Mouse (Mus musculus): ENCODE results near the gene Ifi35.

DNA sequence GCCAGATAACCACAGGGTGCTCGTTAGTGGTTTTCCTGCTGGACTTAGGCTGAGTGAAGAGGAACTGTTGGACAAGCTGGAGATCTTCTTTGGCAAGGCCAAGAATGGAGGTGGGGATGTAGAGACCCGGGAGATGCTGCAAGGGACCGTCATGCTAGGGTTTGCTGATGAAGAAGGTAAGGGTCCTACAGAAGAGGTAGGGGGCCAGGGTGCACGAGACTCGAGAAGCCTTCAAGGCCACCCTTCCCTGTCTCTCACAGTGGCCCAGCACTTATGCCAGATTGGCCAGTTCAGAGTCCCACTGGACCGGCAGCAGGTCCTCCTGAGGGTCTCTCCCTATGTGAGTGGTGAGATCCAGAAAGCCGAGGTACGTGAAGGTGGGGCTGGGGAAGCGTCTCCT is 9.4 kb downstream of the Ifi35 start:
- TF ChIP-seq CTCF (IDR thresholded peaks at IDR 0.05; ENCODE audit: low read depth) (no peak), EP300 (IDR thresholded peaks at IDR 0.05; ENCODE audit: low read depth) (no peak)
